Mouse (Mus musculus) kidney, adult 2 months (tissue): Measurements from ENCODE around the gene 4931414P19Rik.

ENCODE experiments used
- CTCF ChIP-seq: fragments of 200-500 bp; conservative IDR thresholded peaks from 2 replicates; pipeline ENCODE4 v1.5.1; 2011; ENCODE audit warnings: low read depth, mild to moderate bottlenecking, control low read depth, low read length, moderate library complexity, mixed read lengths; ENCODE audit not compliant: insufficient read depth, insufficient read length
- POLR2A ChIP-seq: fragments of 200-500 bp; IDR thresholded peaks from one replicate; pipeline ENCODE4 v1.6.1; 2011; ENCODE audit warnings: low read depth, low read length, control low read depth

- TF ChIP-seq CTCF, result no peak
- no peak for TF ChIP-seq POLR2A
These were observed at the start of gene 4931414P19Rik for GRCm38 (mm10) chr14:54605752-54606321.
